12 mouse cellular contexts compared by ENCODE assay signal in the genomic region with DNA sequence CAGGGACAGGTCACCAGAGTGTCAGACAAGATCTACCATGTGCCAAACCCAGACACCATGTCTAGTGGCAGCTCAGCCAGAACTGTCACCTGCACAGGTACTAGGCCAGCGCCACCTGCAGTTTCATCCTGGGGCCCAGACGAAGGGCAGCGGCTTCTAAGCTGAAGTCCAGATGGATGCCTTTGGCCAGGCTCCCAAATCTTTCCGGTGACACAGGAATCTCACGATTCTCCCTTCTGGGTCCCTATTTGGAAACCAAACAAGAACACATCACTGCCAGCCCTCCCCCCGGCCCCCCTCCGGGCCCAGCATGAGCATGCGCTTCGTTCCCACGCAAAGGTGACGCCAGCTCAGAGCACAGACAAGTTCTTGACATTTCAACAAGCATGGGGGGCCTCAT. TPM values are rescaled to one million over a fixed set of nuclear protein-coding genes. Genes with fewer than 3 reads are reported as not detected.
A peak's percentile ranks its signal among the peaks of the same experiment; 100 is the strongest.
DNase-seq lines count a peak whose midpoint lies in the region; ATAC-seq and TF ChIP-seq lines count a peak whose summit lies in the region.
"Had no signal": no experiment of that assay in that cellular context is flagged by ENCODE, and none has a peak within 500 bp of the region (broad histone marks: within the 10 kb centered on the region; RNA-seq: fewer than 3 reads in every experiment).

No protein-coding gene starts in this region.

- no peaks in the 10 kb centered on the region for H3K27me3 ChIP-seq in lung, postnatal 0 days (replicated peaks; ENCODE audit: insufficient read depth, low read length)

- ATAC-seq in lung, postnatal 0 days = no peak
- ATAC-seq in megakaryocyte progenitor cell, adult 5-6 weeks (replicated peaks; ENCODE audit: poor library complexity) = no peak

- no peak overlapping the region for H3K9ac ChIP-seq in lung, postnatal 0 days (replicated peaks; ENCODE audit: low read depth)

- 73% methylated on average over 11 of the region's 11 CpGs for WGBS in lung, postnatal 0 days

- H3K27ac ChIP-seq in lung, postnatal 0 days (ENCODE audit: low read length) = no peak overlapping the region
- H3K27ac ChIP-seq: hindbrain, embryonic 10.5 days had no signal

- TF ChIP-seq CTCF in lung, postnatal 0 days (IDR thresholded peaks at IDR 0.05) = 0 out of 2 replicates have a peak, but pooled peaks have one; percentile 4

- no peaks in the 10 kb centered on the region for H3K36me3 ChIP-seq in lung, postnatal 0 days (ENCODE audit: insufficient read depth, low read length)

- TF ChIP-seq EP300 in lung, postnatal 0 days (IDR thresholded peaks at IDR 0.05) = no peak

- H3K4me3 ChIP-seq in lung, postnatal 0 days (ENCODE audit: low read depth, low read length) = no peak overlapping the region
- H3K4me3 ChIP-seq: hindbrain, embryonic 10.5 days had no signal

- H3K4me1 ChIP-seq in lung, postnatal 0 days (ENCODE audit: insufficient read depth, low read depth, low read length) = no peaks in the 10 kb centered on the region; the same call in 1 of the 2 replicates

- H3K4me2 ChIP-seq in lung, postnatal 0 days (replicated peaks; ENCODE audit: low read depth, low read length) = no peak overlapping the region

- H3K9me3 ChIP-seq in lung, postnatal 0 days (ENCODE audit: low read length) = no peaks in the 10 kb centered on the region
- H3K9me3 ChIP-seq: G1E; hindbrain, embryonic 10.5 days had no signal

- no peak for DNase-seq in lung, postnatal 0 days (ENCODE audit: low spot score)
- DNase-seq in lung, postnatal 25 days (ENCODE audit: low spot score) = no peak
- peak; percentile 99 for DNase-seq in cerebellum, postnatal 25 days
- peak; percentile 39 for DNase-seq in left cerebral cortex, adult 11 months (ENCODE audit: low spot score)
- peak; percentile 46 for DNase-seq in right cerebral cortex, postnatal 4 days
- no peak for DNase-seq in thymus, postnatal 36 days
- DNase-seq in thymus, postnatal 14 days = no peak
- DNase-seq: adrenal gland, adult 8-10 months; gastrocnemius, postnatal 14 days had no signal

RNA-seq across cellular contexts. Expression of a gene that starts 10.2 kb away (rescaled TPM):
- polyA plus RNA-seq in lung, postnatal 0 days (2015; fragmentation: Nextera tagmentation; extraction: Ambion mirVana) = 3.0 and 3.9 TPM in 2 replicates
- total RNA-seq in megakaryocyte progenitor cell, adult 5-6 weeks (2015) = not detected in 2 replicates
- not detected in 2 replicates for total RNA-seq in megakaryocyte progenitor cell, adult 5-6 weeks (2017)
- total RNA-seq: G1E had no signal
- polyA plus RNA-seq: G1E had no signal

RNA-seq across cellular contexts. Expression of a gene that starts 30.3 kb away (rescaled TPM):
- polyA plus RNA-seq in lung, postnatal 0 days (2015; fragmentation: Nextera tagmentation; extraction: Ambion mirVana) = 18.1 and 19.1 TPM in 2 replicates
- 4.0 and 6.0 TPM in 2 replicates for total RNA-seq in megakaryocyte progenitor cell, adult 5-6 weeks (2015)
- 15.7 and 19.2 TPM in 2 replicates for total RNA-seq in megakaryocyte progenitor cell, adult 5-6 weeks (2017)

Comparison
In these comparisons a context has a peak if more than half of its experiments do, and no peak if none do; other contexts are left out.
1. DNase-seq: peak in cerebellum, postnatal 25 days (2 of 2), left cerebral cortex, adult 11 months (single experiment) and right cerebral cortex, postnatal 4 days (single experiment); none in lung, postnatal 0 days (single experiment), lung, postnatal 25 days (single experiment), thymus, postnatal 36 days (0 of 2) and thymus, postnatal 14 days (single experiment).